Mouse (Mus musculus): Measurements from ENCODE around the gene Tomt.

DNA sequence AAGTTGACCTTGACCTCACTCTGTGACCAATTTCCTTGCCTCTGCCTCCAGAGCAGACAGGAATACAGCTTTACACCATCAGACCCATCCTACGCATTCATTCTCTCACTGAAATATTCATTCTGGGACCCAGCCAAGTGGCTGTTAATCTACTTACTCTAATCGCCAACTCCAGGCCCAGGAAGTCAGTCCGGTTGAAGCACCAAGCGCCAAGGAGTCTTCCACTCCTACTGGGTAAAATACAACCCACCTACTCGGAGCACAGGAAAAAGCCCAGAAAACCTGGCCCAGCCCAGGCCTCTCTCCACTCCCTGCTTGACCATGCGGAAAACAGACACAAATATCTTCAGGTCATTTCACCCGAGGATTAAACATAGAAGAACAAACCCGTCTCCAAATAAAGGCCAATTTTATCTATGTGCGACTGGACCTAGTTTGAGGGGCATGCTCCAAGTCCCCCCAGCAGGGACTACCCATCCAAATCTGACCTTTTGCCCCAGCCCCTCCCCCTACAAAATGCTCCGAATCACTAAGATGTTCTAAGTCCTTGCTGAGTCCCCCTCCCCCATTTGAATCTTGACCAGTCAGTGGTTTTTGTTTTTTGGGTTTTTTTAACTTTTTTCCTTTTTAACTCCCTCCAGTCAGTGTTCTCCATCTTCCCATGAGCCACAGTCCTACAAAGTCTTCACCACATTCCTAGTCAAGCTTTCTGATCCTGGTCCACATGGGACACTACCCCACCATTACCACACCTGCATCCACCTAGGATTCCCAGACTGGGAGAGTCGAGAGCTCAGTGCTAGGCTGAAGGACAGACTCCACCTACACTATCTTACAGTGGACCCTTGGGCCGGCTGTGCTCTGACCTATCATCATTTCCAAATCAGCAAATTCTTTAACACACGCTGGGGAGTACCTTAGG, 37.7 kb downstream of the Tomt start:
- TF ChIP-seq POLR2A (IDR thresholded peaks at IDR 0.05; ENCODE audit: extremely low read depth, insufficient read depth, low read length) (no peak), CTCF (IDR thresholded peaks at IDR 0.05; ENCODE audit: low read depth, low read length) (no peak)

All from liver, adult 2 months (tissue).